Mouse (Mus musculus): ENCODE measurements around the gene Myo16. TPM values are rescaled to one million over a fixed set of nuclear protein-coding genes. Genes with fewer than 3 reads are reported as not detected.

Myo16 gene
- total RNA-seq (2023): not detected

GRCm38 (mm10) chr8:10153611-10154438 is at the start of gene Myo16:
TSS of gene Myo16 (plus strand) at chr8:10153911.

Other genes starting within 250 kb of the Myo16 start
- gene Lig4, start 176.2 kb upstream of the Myo16 start, total RNA-seq (2023): 3.0 TPM
- 17.9 TPM for gene Abhd13, start 176.2 kb upstream of the Myo16 start, total RNA-seq (2023)
- gene Tnfsf13b, start 147.4 kb upstream of the Myo16 start, total RNA-seq (2023): 1.8 TPM

Measured in CD4-positive naive resting alpha-beta T cell, adult 76 days (primary cell).